Mouse (Mus musculus) MEL (cell line): ENCODE results near the gene Atp2a2. TPM values are rescaled to one million over a fixed set of nuclear protein-coding genes. Genes with fewer than 3 reads are reported as not detected.

Experiments
- DNase-seq: peaks from one replicate; pipeline ENCODE4 v3.0.0; 2011; ENCODE audit warnings: low read depth, low spot score
- H3K27ac ChIP-seq: 2 replicates; pipeline ENCODE4 v1.5.1; 2012; ENCODE audit warnings: low read depth, mild to moderate bottlenecking, control low read depth, low read length, moderate library complexity; ENCODE audit not compliant: control insufficient read depth
- H3K27me3 ChIP-seq, 2 experiments: fragments of 150-350 bp in 1 of 2; sonication (generic) in 1 of 2; 2 replicates each; pipeline ENCODE4 v1.6.1; 2012; ENCODE audit warnings: low read length in 2 of 2, mild to moderate bottlenecking in 2 of 2, improper control_type of control experiment in 1 of 2, moderate library complexity in 1 of 2; ENCODE audit not compliant: insufficient read depth in 2 of 2, control insufficient read depth in 1 of 2
- H3K36me3 ChIP-seq, 2 experiments: 2 replicates each; pipeline ENCODE4 v1.6.1; 2012 to 2014; ENCODE audit warnings: low read length in 2 of 2, improper control_type of control experiment in 1 of 2, inconsistent platforms in 1 of 2, mild to moderate bottlenecking in 1 of 2; ENCODE audit not compliant: insufficient read depth in 2 of 2, control insufficient read depth in 1 of 2
- H3K4me1 ChIP-seq, 2 experiments: fragments of 150-350 bp in 1 of 2; sonication (generic) in 1 of 2; 2 replicates each; pipeline ENCODE4 v1.6.1; 2012; ENCODE audit warnings: low read length in 2 of 2, improper control_type of control experiment in 1 of 2, mild to moderate bottlenecking in 1 of 2; ENCODE audit not compliant: insufficient read depth in 2 of 2, control insufficient read depth in 1 of 2
- H3K4me3 ChIP-seq, 2 experiments: fragments of 150-350 bp in 1 of 2; sonication (generic) in 1 of 2; 2 replicates each; pipeline ENCODE4 v1.5.1; 2012; ENCODE audit warnings: low read depth in 2 of 2, low read length in 2 of 2, mild to moderate bottlenecking in 2 of 2, moderate library complexity in 2 of 2, control low read depth in 1 of 2, improper control_type of control experiment in 1 of 2; ENCODE audit not compliant: control insufficient read depth in 1 of 2, insufficient read depth in 1 of 2
- H3K79me2 ChIP-seq: 2 replicates; pipeline ENCODE4 v1.6.1; 2012; ENCODE audit warnings: mild to moderate bottlenecking, low read length, moderate library complexity; ENCODE audit not compliant: control insufficient read depth, poor library complexity, insufficient read depth
- H3K9ac ChIP-seq: 2 replicates; pipeline ENCODE4 v1.6.1; 2012; ENCODE audit warnings: low read depth, mild to moderate bottlenecking, control low read depth, low read length, moderate library complexity; ENCODE audit not compliant: control insufficient read depth, poor library complexity, severe bottlenecking
- H3K9me3 ChIP-seq: fragments of 150-350 bp; sonication (generic); replicated peaks from 2 replicates; pipeline ENCODE4 v1.6.1; 2012; ENCODE audit warnings: mild to moderate bottlenecking, low read length, improper control_type of control experiment, moderate library complexity; ENCODE audit not compliant: insufficient read depth
- BHLHE40 ChIP-seq: IDR thresholded peaks from 2 replicates; pipeline ENCODE4 v1.6.1; 2012; ENCODE audit warnings: low read depth, mild to moderate bottlenecking, inconsistent platforms, low read length, improper control_type of control experiment, borderline replicate concordance
- CHD1 ChIP-seq: IDR thresholded peaks from 2 replicates; pipeline ENCODE4 v1.6.1; 2012; ENCODE audit warnings: low read depth, mild to moderate bottlenecking, inconsistent platforms, low read length, improper control_type of control experiment
- CHD2 ChIP-seq: IDR thresholded peaks from 2 replicates; pipeline ENCODE4 v1.6.1; 2011; ENCODE audit warnings: low read length, improper control_type of control experiment
- CTCF ChIP-seq, 3 experiments: IDR thresholded peaks in 2 of 3; conservative IDR thresholded peaks in 1 of 3; 2 replicates each; pipeline ENCODE4 v1.5.1; 2011 to 2012; ENCODE audit warnings: low read length in 3 of 3, low read depth in 2 of 3, mild to moderate bottlenecking in 2 of 3, improper control_type of control experiment in 1 of 3, inconsistent platforms in 1 of 3, mixed read lengths in 1 of 3, moderate library complexity in 1 of 3; ENCODE audit not compliant: control insufficient read depth in 1 of 3, insufficient read depth in 1 of 3, poor library complexity in 1 of 3, severe bottlenecking in 1 of 3
- E2F4 ChIP-seq: IDR thresholded peaks from 2 replicates; pipeline ENCODE4 v1.6.1; 2011; ENCODE audit warnings: low read depth, low read length, improper control_type of control experiment, borderline replicate concordance
- HCFC1 ChIP-seq: IDR thresholded peaks from 2 replicates; pipeline ENCODE4 v1.6.1; 2012; ENCODE audit warnings: low read depth, mild to moderate bottlenecking, inconsistent platforms, low read length, improper control_type of control experiment, moderate library complexity
- JUND ChIP-seq: IDR thresholded peaks from 2 replicates; pipeline ENCODE4 v1.6.1; 2011; ENCODE audit warnings: low read depth, mild to moderate bottlenecking, improper control_type of control experiment, low read length
- KAT2A ChIP-seq: conservative IDR thresholded peaks from 2 replicates; pipeline ENCODE4 v1.6.1; 2012; ENCODE audit warnings: low read depth, low read length, improper control_type of control experiment, inconsistent platforms
- MAFK ChIP-seq: IDR thresholded peaks from 2 replicates; pipeline ENCODE4 v1.6.1; 2011; ENCODE audit warnings: low read depth, mild to moderate bottlenecking, low read length, improper control_type of control experiment, borderline replicate concordance
- MEF2A ChIP-seq: IDR thresholded peaks from 2 replicates; pipeline ENCODE4 v1.6.1; 2014; ENCODE audit warnings: low read depth, mild to moderate bottlenecking, inconsistent platforms, low read length, improper control_type of control experiment; ENCODE audit not compliant: poor library complexity, insufficient replicate concordance, severe bottlenecking; ENCODE audit errors: extremely low read depth
- MXI1 ChIP-seq: IDR thresholded peaks from 2 replicates; pipeline ENCODE4 v1.6.1; 2011; ENCODE audit warnings: mild to moderate bottlenecking, low read depth, low read length, improper control_type of control experiment
- RCOR1 ChIP-seq: IDR thresholded peaks from 2 replicates; pipeline ENCODE4 v1.6.1; 2012; ENCODE audit warnings: low read depth, mild to moderate bottlenecking, inconsistent platforms, low read length, improper control_type of control experiment
- SIN3A ChIP-seq: IDR thresholded peaks from 2 replicates; pipeline ENCODE4 v1.6.1; 2012; ENCODE audit warnings: low read length, improper control_type of control experiment, inconsistent platforms
- TBP ChIP-seq: IDR thresholded peaks from 2 replicates; pipeline ENCODE4 v1.8.0; 2011; ENCODE audit warnings: low read depth, low read length, improper control_type of control experiment
- TCF12 ChIP-seq: IDR thresholded peaks from 2 replicates; pipeline ENCODE4 v1.6.1; 2014; ENCODE audit warnings: low read depth, mild to moderate bottlenecking, inconsistent platforms, low read length, improper control_type of control experiment, moderate library complexity
- UBTF ChIP-seq: IDR thresholded peaks from 2 replicates; pipeline ENCODE4 v1.6.1; 2012; ENCODE audit warnings: low read depth, mild to moderate bottlenecking, inconsistent platforms, low read length, improper control_type of control experiment, moderate library complexity, borderline replicate concordance; ENCODE audit not compliant: insufficient read depth
- USF1 ChIP-seq: IDR thresholded peaks from 2 replicates; pipeline ENCODE4 v1.6.1; 2014; ENCODE audit warnings: low read depth, mild to moderate bottlenecking, inconsistent platforms, low read length, improper control_type of control experiment, moderate library complexity
- ZC3H11A ChIP-seq: IDR thresholded peaks from 2 replicates; pipeline ENCODE4 v1.6.1; 2012; ENCODE audit warnings: low read depth, mild to moderate bottlenecking, inconsistent platforms, low read length, improper control_type of control experiment
- ZKSCAN1 ChIP-seq: IDR thresholded peaks from 2 replicates; pipeline ENCODE4 v1.6.1; 2012; ENCODE audit warnings: low read depth, mild to moderate bottlenecking, inconsistent platforms, low read length, improper control_type of control experiment, moderate library complexity
- ZMIZ1 ChIP-seq: IDR thresholded peaks from 2 replicates; pipeline ENCODE4 v1.6.1; 2012; ENCODE audit warnings: low read depth, mild to moderate bottlenecking, inconsistent platforms, low read length, improper control_type of control experiment, moderate library complexity
- ZNF384 ChIP-seq: IDR thresholded peaks from 2 replicates; pipeline ENCODE4 v1.6.1; 2012; ENCODE audit warnings: low read depth, mild to moderate bottlenecking, inconsistent platforms, low read length, improper control_type of control experiment
- polyA plus RNA-seq, 2 experiments: library from polyadenylated mRNA; stranded (reverse) in 1 of 2; unstranded in 1 of 2; fragments of >175 nt in 1 of 2; fragments of >200 nt in 1 of 2; gene quantifications; 2 replicates each; pipeline versions ENCODE4 v1.2.1 to v1.2.4; 2012; ENCODE audit warnings: low replicate concordance in 2 of 2, low read depth in 1 of 2; ENCODE audit not compliant: insufficient read length in 2 of 2, insufficient read depth in 1 of 2, missing spikeins in 1 of 2
- total RNA-seq: library from RNA; depleted of rRNA; stranded (reverse); fragments of 300-350 nt; gene quantifications from 2 replicates; pipeline ENCODE4 v1.2.3, GENCODE M21; 2012

The Atp2a2 gene
- total and polyA plus RNA-seq, 3 experiments, result 117 to 199 (median 176) TPM

- no peaks in the 10 kb centered on the region for H3K27me3 ChIP-seq
- H3K27ac ChIP-seq, result no peak overlapping the region
- no peak for DNase-seq
- H3K4me3 ChIP-seq, result no peak overlapping the region
- TF ChIP-seq CHD2, result no peak
- TF ChIP-seq MAFK, result no peak
- TF ChIP-seq UBTF, result no peak
- no peak for TF ChIP-seq HCFC1
- TF ChIP-seq TBP, result no peak
- TF ChIP-seq BHLHE40, result no peak
- TF ChIP-seq MXI1, result no peak
- no peak for TF ChIP-seq ZC3H11A
- no peak for TF ChIP-seq SIN3A
- TF ChIP-seq JUND, result no peak
- no peak for TF ChIP-seq CTCF (IDR thresholded peaks at IDR 0.05 in 2 of 3, conservative IDR thresholded peaks at IDR 0.05 in 1 of 3; ENCODE audit: control insufficient read depth in 1 of 3, insufficient read depth in 1 of 3, low read depth in 2 of 3, low read length in 3 of 3, poor library complexity in 1 of 3, severe bottlenecking in 1 of 3)
- no peak for TF ChIP-seq TCF12
- no peak for TF ChIP-seq RCOR1
- TF ChIP-seq CHD1, result no peak
- TF ChIP-seq ZMIZ1, result no peak
- TF ChIP-seq ZKSCAN1, result no peak
- TF ChIP-seq MEF2A, result no peak
- TF ChIP-seq USF1, result no peak
- no peaks in the 10 kb centered on the region for H3K9me3 ChIP-seq
- no peaks in the 10 kb centered on the region for H3K79me2 ChIP-seq
- peaks cover 0 to 20% of the 10 kb centered on the region in 2 experiments; a peak in 2 of 4 replicates for H3K36me3 ChIP-seq
- no peak overlapping the region for H3K9ac ChIP-seq
- no peaks in the 10 kb centered on the region for H3K4me1 ChIP-seq
These were observed 46.4 kb downstream of the Atp2a2 start for GRCm38 (mm10) chr5:122455584-122455983.

- H3K4me3 ChIP-seq, result no peak overlapping the region
- no peaks in the 10 kb centered on the region for H3K4me1 ChIP-seq
- H3K27me3 ChIP-seq, result no peaks in the 10 kb centered on the region
- no peaks in the 10 kb centered on the region for H3K9me3 ChIP-seq
- no peak overlapping the region for H3K9ac ChIP-seq
- no peak for DNase-seq
- no peak for TF ChIP-seq CTCF (IDR thresholded peaks at IDR 0.05 in 2 of 3, conservative IDR thresholded peaks at IDR 0.05 in 1 of 3; ENCODE audit: control insufficient read depth in 1 of 3, insufficient read depth in 1 of 3, low read depth in 2 of 3, low read length in 3 of 3, poor library complexity in 1 of 3, severe bottlenecking in 1 of 3)
- no peak for TF ChIP-seq ZNF384
- no peak for TF ChIP-seq MXI1
- no peak for TF ChIP-seq TCF12
- TF ChIP-seq MAFK, result no peak
- no peak for TF ChIP-seq RCOR1
- no peak for TF ChIP-seq E2F4
- no peak for TF ChIP-seq KAT2A
- peaks cover 0 to 18% of the 10 kb centered on the region in 2 experiments; a peak in 2 of 4 replicates for H3K36me3 ChIP-seq
- no peak overlapping the region for H3K27ac ChIP-seq
- H3K79me2 ChIP-seq, result no peaks in the 10 kb centered on the region
These were observed 47.1 kb downstream of the Atp2a2 start for GRCm38 (mm10) chr5:122454883-122455282.
